Mouse (Mus musculus) embryonic facial prominence, embryonic 10.5 days (tissue): Measurements from ENCODE around the gene Pja2. TPM values are rescaled to one million over a fixed set of nuclear protein-coding genes. Genes with fewer than 3 reads are reported as not detected.
"Not testable (repeated sequence)": the region's sequence is repeated elsewhere in the genome, so short reads cannot be mapped to it uniquely, and the experiment has no call there.

Source experiments
- DNase-seq: peaks from one replicate; pipeline ENCODE4 v3.0.0-alpha.2; 2017; ENCODE audit warnings: low spot score
- H3K27ac ChIP-seq: fragments of 300-500 bp; sonication (generic); replicated peaks from 2 replicates; pipeline ENCODE4 v1.5.1; 2016; ENCODE audit warnings: mild to moderate bottlenecking
- H3K27me3 ChIP-seq: fragments of 300-500 bp; sonication (generic); replicated peaks from 2 replicates; pipeline ENCODE4 v1.6.1; 2016; ENCODE audit warnings: low read depth, mild to moderate bottlenecking; ENCODE audit not compliant: poor library complexity, severe bottlenecking
- H3K36me3 ChIP-seq: fragments of 300-500 bp; sonication (generic); replicated peaks from 2 replicates; pipeline ENCODE4 v1.6.1; 2016; ENCODE audit warnings: mild to moderate bottlenecking, moderate library complexity
- H3K4me1 ChIP-seq: fragments of 300-500 bp; sonication (generic); 2 replicates; pipeline ENCODE4 v1.6.1; 2016
- H3K4me3 ChIP-seq: fragments of 300-500 bp; sonication (generic); 2 replicates; pipeline ENCODE4 v1.5.1; 2016; ENCODE audit warnings: mild to moderate bottlenecking, moderate library complexity
- H3K9me3 ChIP-seq: fragments of 300-500 bp; sonication (generic); 2 replicates; pipeline ENCODE4 v1.6.1; 2016; ENCODE audit warnings: mild to moderate bottlenecking
- WGBS: fragments of 180-500 bp; shearing (Covaris S2); methylation state at CpG from one replicate; pipeline ENCODE4 v1.1.7; 2016; 5-methylcytosine and 5-hydroxymethylcytosine counted together
- polyA plus RNA-seq: library from polyadenylated mRNA; unstranded; fragments of >200 nt; fragmentation: Nextera tagmentation; extraction: Ambion mirVana; gene quantifications from 2 replicates; pipeline ENCODE4 v1.2.1, GENCODE M21; 2016

Pja2 gene
- polyA plus RNA-seq, 1 experiment from 2014 or later = 56.8 TPM

DNA sequence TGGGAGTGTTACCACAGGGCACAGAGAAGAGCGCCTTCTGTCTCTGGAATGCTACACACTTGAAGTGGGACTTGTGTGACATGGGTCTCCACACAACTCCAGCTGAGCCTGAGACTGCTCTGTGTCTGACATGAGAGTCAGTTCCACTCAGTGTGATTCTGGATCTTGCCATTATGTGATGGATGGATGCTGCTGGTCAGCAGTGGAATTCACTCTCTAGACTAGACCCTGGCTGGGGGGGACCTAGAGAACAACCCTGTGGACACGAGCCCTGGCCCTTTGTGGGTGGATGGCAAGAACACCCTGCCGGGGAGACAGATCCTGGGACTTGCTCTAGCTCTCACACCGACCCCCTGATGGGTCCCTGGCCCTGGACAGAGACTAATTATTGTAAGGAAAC is 56.5 kb downstream of the Pja2 start:
- H3K27me3 ChIP-seq = no peaks in the 10 kb centered on the region
- no peak overlapping the region; the same call in 1 of the 2 replicates for H3K27ac ChIP-seq
- H3K4me3 ChIP-seq = no peak overlapping the region
- peaks cover 7% of the 10 kb centered on the region; the same call in 1 of the 2 replicates for H3K4me1 ChIP-seq
- peaks cover 16% of the 10 kb centered on the region for H3K36me3 ChIP-seq
- WGBS = 88% methylated on average over 4 of the region's 4 CpGs
- no peak for DNase-seq
- no peaks in the 10 kb centered on the region for H3K9me3 ChIP-seq

GRCm38 (mm10) chr17:64274341-64275105 is 57.2 kb downstream of the Pja2 start:
- WGBS = 94% methylated on average over 10 of the region's 10 CpGs
- no peak for DNase-seq
- H3K9me3 ChIP-seq = no peaks in the 10 kb centered on the region

DNA sequence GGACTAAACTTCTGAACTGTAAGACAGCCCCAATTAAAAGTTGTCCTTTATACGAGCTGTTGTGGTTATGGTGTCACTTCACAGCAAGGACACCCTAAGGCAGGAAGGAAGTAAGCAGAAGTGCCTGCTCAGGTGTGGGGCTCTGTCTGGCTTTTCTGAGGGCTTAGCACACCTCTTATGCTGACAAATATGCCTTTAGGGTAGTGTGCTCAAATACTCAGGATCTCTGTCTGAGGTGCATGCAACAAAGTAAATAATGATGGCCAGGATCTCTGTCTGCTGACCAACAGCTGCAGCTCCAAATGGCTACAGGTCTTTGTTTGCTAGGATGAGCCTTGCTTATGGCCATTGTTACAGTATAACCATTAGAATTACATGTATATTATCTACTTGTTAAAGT is 71.1 kb downstream of the Pja2 start:
- WGBS = 71% methylated on average over 1 of the region's 1 CpGs
- H3K27me3 ChIP-seq = no peaks in the 10 kb centered on the region
- H3K36me3 ChIP-seq = no peaks in the 10 kb centered on the region
- no peak for DNase-seq
- H3K4me1 ChIP-seq = no peaks in the 10 kb centered on the region
- no peak overlapping the region for H3K4me3 ChIP-seq
- H3K27ac ChIP-seq = no peak overlapping the region
- H3K9me3 ChIP-seq = 0 out of 2 replicates have a peak, but pooled peaks cover 3% of the 10 kb centered on the region

More at GRCm38 (mm10) chr17:64274341-64275105, 57.2 kb downstream of the Pja2 start:
- H3K4me3 ChIP-seq = no peak overlapping the region
- H3K27ac ChIP-seq = no peak overlapping the region
- H3K36me3 ChIP-seq = peaks cover 10% of the 10 kb centered on the region
- H3K27me3 ChIP-seq = no peaks in the 10 kb centered on the region
- peaks cover 7% of the 10 kb centered on the region; the same call in 1 of the 2 replicates for H3K4me1 ChIP-seq

- Histone ChIP-seq H3K4me1 (peaks cover 6% of the 10 kb centered on the region), H3K4me3 (no peak overlapping the region), H3K36me3 (no peaks in the 10 kb centered on the region), H3K27me3 (no peaks in the 10 kb centered on the region), H3K27ac (no peak overlapping the region), H3K9me3 (no peaks in the 10 kb centered on the region)
- no peak for DNase-seq
- 61% methylated on average over 3 of the region's 3 CpGs for WGBS
These were observed 83.5 kb downstream of the Pja2 start for GRCm38 (mm10) chr17:64248246-64248645.

DNA sequence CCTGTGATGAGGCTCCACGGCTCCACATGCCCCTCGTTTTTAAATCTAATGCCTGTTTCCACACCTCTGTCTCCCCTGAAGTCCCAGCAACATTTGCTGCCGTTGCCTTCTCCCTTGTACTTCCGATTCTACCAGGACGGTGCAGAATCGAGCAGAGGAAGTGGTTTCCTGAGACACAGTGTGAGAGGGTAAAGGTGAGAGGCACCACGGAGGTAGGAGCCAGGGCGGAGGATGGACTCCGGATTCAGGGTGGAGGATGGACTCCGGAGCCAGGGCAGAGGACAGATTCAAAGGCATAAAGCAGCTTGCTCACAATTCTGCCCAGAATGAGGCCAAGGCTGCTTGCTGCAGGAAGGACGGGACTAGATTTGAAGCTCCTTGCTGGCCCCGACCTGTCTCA is 88.8 kb downstream of the Pja2 start:
- H3K9me3 ChIP-seq = no peaks in the 10 kb centered on the region
- peak; percentile 10 for DNase-seq
- 67% methylated on average over 12 of the region's 12 CpGs for WGBS

GRCm38 (mm10) chr17:64242310-64242859 is 89.3 kb downstream of the Pja2 start:
- Histone ChIP-seq H3K27ac (peak overlapping the region; percentile 12; the same call in 1 of the 2 replicates), H3K36me3 (no peaks in the 10 kb centered on the region), H3K27me3 (no peaks in the 10 kb centered on the region), H3K4me3 (no peak overlapping the region), H3K4me1 (peaks cover 18% of the 10 kb centered on the region), H3K9me3 (no peaks in the 10 kb centered on the region)
- WGBS = 60% methylated on average over 9 of the region's 9 CpGs
- DNase-seq = peak; percentile 14

More for the DNA sequence above, 88.8 kb downstream of the Pja2 start:
- Histone ChIP-seq H3K4me1 (peaks cover 18% of the 10 kb centered on the region), H3K27ac (peak overlapping the region; percentile 12; the same call in 1 of the 2 replicates), H3K4me3 (no peak overlapping the region), H3K27me3 (no peaks in the 10 kb centered on the region), H3K36me3 (no peaks in the 10 kb centered on the region)

DNA sequence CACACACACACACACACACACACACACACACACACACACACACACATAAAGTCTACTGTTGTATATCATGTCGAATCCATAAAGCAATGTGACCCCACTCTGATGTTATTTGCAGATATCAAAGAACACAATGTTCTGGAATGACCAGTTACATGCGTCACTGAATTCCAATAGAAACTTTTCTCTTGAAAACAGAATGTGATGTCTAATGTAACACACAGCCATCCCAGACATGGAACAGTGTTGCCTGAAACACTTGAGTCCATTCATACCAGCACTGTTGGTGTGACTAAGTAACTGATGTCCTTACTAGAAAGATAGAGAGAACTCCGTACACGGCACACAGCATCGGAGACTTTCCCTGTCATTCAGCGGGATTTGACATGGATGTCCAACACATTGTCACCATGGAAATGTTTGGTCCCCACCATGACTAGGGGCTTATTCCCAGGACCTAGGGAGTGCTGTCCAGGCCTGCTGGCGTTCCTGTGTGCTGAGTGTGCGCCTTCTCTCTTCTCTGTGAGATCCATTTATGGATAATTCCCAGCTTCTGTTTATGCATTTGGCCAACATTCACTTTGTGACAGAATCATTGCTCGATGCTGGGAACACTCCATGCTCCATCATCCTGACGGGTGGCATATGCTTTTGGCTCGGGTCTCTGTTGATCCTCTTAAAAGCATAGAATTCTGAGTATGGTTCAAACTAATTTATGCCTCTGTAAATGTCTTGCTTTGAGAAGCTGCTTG is 90.0 kb downstream of the Pja2 start:
- Histone ChIP-seq H3K4me1 (peaks cover 18% of the 10 kb centered on the region), H3K9me3 (no peaks in the 10 kb centered on the region), H3K36me3 (no peaks in the 10 kb centered on the region), H3K27ac (no peak overlapping the region), H3K4me3 (no peak overlapping the region), H3K27me3 (no peaks in the 10 kb centered on the region)
- WGBS = 83% methylated on average over 11 of the region's 11 CpGs
- no peak for DNase-seq

GRCm38 (mm10) chr17:64232134-64232533 is 99.6 kb downstream of the Pja2 start:
- Histone ChIP-seq H3K4me3 (no peak overlapping the region), H3K36me3 (no peaks in the 10 kb centered on the region), H3K27ac (no peak overlapping the region), H3K4me1 (no peaks in the 10 kb centered on the region), H3K9me3 (no peaks in the 10 kb centered on the region), H3K27me3 (no peaks in the 10 kb centered on the region)
- DNase-seq = no peak
- WGBS = 81% methylated on average over 4 of the region's 4 CpGs

GRCm38 (mm10) chr17:64231637-64232036 is 100.1 kb downstream of the Pja2 start:
- 95% methylated on average over 4 of the region's 4 CpGs for WGBS
- H3K27ac ChIP-seq, H3K4me1 ChIP-seq, H3K27me3 ChIP-seq, H3K36me3 ChIP-seq, H3K4me3 ChIP-seq, H3K9me3 ChIP-seq, DNase-seq: not testable (repeated sequence)

- H3K4me1 ChIP-seq = no peaks in the 10 kb centered on the region
- DNase-seq = no peak
These were observed 100.5 kb downstream of the Pja2 start for GRCm38 (mm10) chr17:64231172-64231571.

More at GRCm38 (mm10) chr17:64231172-64231571, 100.5 kb downstream of the Pja2 start:
- Histone ChIP-seq H3K4me3 (no peak overlapping the region), H3K36me3 (no peaks in the 10 kb centered on the region), H3K9me3 (no peaks in the 10 kb centered on the region), H3K27me3 (no peaks in the 10 kb centered on the region), H3K27ac (no peak overlapping the region)
- WGBS = 78% methylated on average over 8 of the region's 8 CpGs
